Mouse (Mus musculus) frontal cortex, postnatal 25 days (tissue): ENCODE measurements at regions not wholly inside any gene's neighbourhood (a gene's known extent, or its start where the extent isn't known, plus 50 kb on each side); places are given as distances from the start of the nearest gene placed in this dataset.

Source experiments
- DNase-seq, 2 experiments: peaks; one replicate each; pipeline ENCODE4 v3.0.0; 2022; ENCODE audit warnings: low spot score in 2 of 2

- no peak for DNase-seq
Observed at GRCm38 (mm10) chr13:44548880-44549279, 180.4 kb upstream of the Jarid2 start.

GRCm38 (mm10) chr13:44553363-44553762, 175.9 kb upstream of the Jarid2 start:
- no peak for DNase-seq

- no peak for DNase-seq
Observed at GRCm38 (mm10) chr13:44554686-44555463, 174.4 kb upstream of the Jarid2 start.

GRCm38 (mm10) chr13:44555979-44556378, 173.3 kb upstream of the Jarid2 start:
- DNase-seq, result no peak

- DNase-seq, result peak in 1 of 2 experiments; percentile 6
Observed at GRCm38 (mm10) chr13:44558051-44558450, 171.2 kb upstream of the Jarid2 start.

- no peak for DNase-seq
Observed at GRCm38 (mm10) chr13:44558491-44559177, 170.6 kb upstream of the Jarid2 start.

GRCm38 (mm10) chr13:44559178-44559565, 170.1 kb upstream of the Jarid2 start:
- DNase-seq, result no peak

GRCm38 (mm10) chr13:44559706-44560105, 169.6 kb upstream of the Jarid2 start:
- DNase-seq, result no peak

GRCm38 (mm10) chr13:44564705-44565104, 164.6 kb upstream of the Jarid2 start:
- no peak for DNase-seq

GRCm38 (mm10) chr13:44567696-44568095, 161.6 kb upstream of the Jarid2 start:
- no peak for DNase-seq

- DNase-seq, result no peak
Observed at GRCm38 (mm10) chr13:44569241-44569778, 160.0 kb upstream of the Jarid2 start.

GRCm38 (mm10) chr13:44573463-44573862, 155.8 kb upstream of the Jarid2 start:
- no peak for DNase-seq

GRCm38 (mm10) chr13:44579215-44579614, 150.1 kb upstream of the Jarid2 start:
- no peak for DNase-seq

GRCm38 (mm10) chr13:44580156-44580736, 149.0 kb upstream of the Jarid2 start:
- no peak for DNase-seq

GRCm38 (mm10) chr13:44580767-44581166, 148.5 kb upstream of the Jarid2 start:
- no peak for DNase-seq

GRCm38 (mm10) chr13:44581947-44582766, 147.1 kb upstream of the Jarid2 start:
- no peak for DNase-seq

GRCm38 (mm10) chr13:44582767-44583085, 146.5 kb upstream of the Jarid2 start:
- no peak for DNase-seq

GRCm38 (mm10) chr13:44583614-44584013, 145.7 kb upstream of the Jarid2 start:
- no peak for DNase-seq

- no peak for DNase-seq
Observed at GRCm38 (mm10) chr13:44584151-44584550, 145.1 kb upstream of the Jarid2 start.

GRCm38 (mm10) chr13:44584551-44584950, 144.7 kb upstream of the Jarid2 start:
- no peak for DNase-seq

- DNase-seq, result no peak
Observed at GRCm38 (mm10) chr13:44587846-44588245, 141.4 kb upstream of the Jarid2 start.

GRCm38 (mm10) chr13:44594645-44595044, 134.6 kb upstream of the Jarid2 start:
- DNase-seq, result no peak
